Mouse (Mus musculus) liver, embryonic 11.5 days (tissue): ENCODE measurements around the gene Pxn. TPM values are rescaled to one million over a fixed set of nuclear protein-coding genes. Genes with fewer than 3 reads are reported as not detected.
"Not testable (repeated sequence)": the region's sequence is repeated elsewhere in the genome, so short reads cannot be mapped to it uniquely, and the experiment has no call there.

Experiments
- ATAC-seq: fragments of 200-750 bp; cut with Nextera tagmentation; replicated peaks from 2 replicates; pipeline ENCODE4 v1.8.0; 2017; ENCODE audit warnings: moderate number of reproducible peaks, mild to moderate bottlenecking, moderate TSS enrichment, moderate library complexity; ENCODE audit not compliant: low FRiP score
- DNase-seq: peaks from one replicate; pipeline ENCODE4 v3.0.0-alpha.2; 2017; ENCODE audit warnings: low spot score
- H3K27ac ChIP-seq: fragments of 300-500 bp; sonication (generic); 2 replicates; pipeline ENCODE4 v1.5.1; 2014; ENCODE audit warnings: mild to moderate bottlenecking, low read depth, low read length, control low read depth
- H3K27me3 ChIP-seq: fragments of 300-500 bp; sonication (generic); replicated peaks from 2 replicates; pipeline ENCODE4 v1.6.1; 2014; ENCODE audit warnings: low read length, mixed read lengths; ENCODE audit not compliant: control insufficient read depth, insufficient read depth
- H3K36me3 ChIP-seq: fragments of 300-500 bp; sonication (generic); 2 replicates; pipeline ENCODE4 v1.6.1; 2014; ENCODE audit warnings: mild to moderate bottlenecking, low read length, moderate library complexity, mixed read lengths; ENCODE audit not compliant: control insufficient read depth, insufficient read depth
- H3K4me1 ChIP-seq: fragments of 300-500 bp; sonication (generic); replicated peaks from 2 replicates; pipeline ENCODE4 v1.6.1; 2014; ENCODE audit warnings: low read length, mixed read lengths; ENCODE audit not compliant: control insufficient read depth, insufficient read depth
- H3K4me2 ChIP-seq: fragments of 300-500 bp; sonication (generic); 2 replicates; pipeline ENCODE4 v1.6.1; 2014; ENCODE audit warnings: mild to moderate bottlenecking, control low read depth, moderate library complexity
- H3K4me3 ChIP-seq: fragments of 300-500 bp; sonication (generic); 2 replicates; pipeline ENCODE4 v1.5.1; 2014; ENCODE audit warnings: low read depth, low read length, control low read depth
- H3K9ac ChIP-seq: fragments of 300-500 bp; sonication (generic); 2 replicates; pipeline ENCODE4 v1.6.1; 2014; ENCODE audit warnings: low read depth, low read length, control low read depth
- H3K9me3 ChIP-seq: fragments of 300-500 bp; sonication (generic); 2 replicates; pipeline ENCODE4 v1.6.1; 2016; ENCODE audit warnings: low read length, inconsistent platforms, mixed read lengths; ENCODE audit not compliant: control insufficient read depth
- WGBS: fragments of 180-500 bp; shearing (Covaris S2); extraction: QIAGEN DNeasy Blood & Tissue Kit; methylation state at CpG from one replicate; pipeline ENCODE4 v1.1.7; 2014; 5-methylcytosine and 5-hydroxymethylcytosine counted together
- polyA plus RNA-seq: library from polyadenylated mRNA; unstranded; fragments of >200 nt; fragmentation: Nextera tagmentation; extraction: Ambion mirVana; gene quantifications from 2 replicates; pipeline ENCODE4 v1.2.1, GENCODE M21; 2014

Gene Pxn
- polyA plus RNA-seq, 1 experiment from 2014 or later: 12.4 TPM

GRCm38 (mm10) chr5:115577686-115578085 lies 71.2 kb downstream of the Pxn start:
- ATAC-seq, H3K9ac ChIP-seq, H3K4me1 ChIP-seq, H3K9me3 ChIP-seq, H3K27me3 ChIP-seq, DNase-seq, H3K4me2 ChIP-seq, H3K27ac ChIP-seq, H3K4me3 ChIP-seq: not testable (repeated sequence)
- peaks cover 87% of the 10 kb centered on the region for H3K36me3 ChIP-seq
- WGBS: 94% methylated on average over 4 of the region's 4 CpGs

DNA sequence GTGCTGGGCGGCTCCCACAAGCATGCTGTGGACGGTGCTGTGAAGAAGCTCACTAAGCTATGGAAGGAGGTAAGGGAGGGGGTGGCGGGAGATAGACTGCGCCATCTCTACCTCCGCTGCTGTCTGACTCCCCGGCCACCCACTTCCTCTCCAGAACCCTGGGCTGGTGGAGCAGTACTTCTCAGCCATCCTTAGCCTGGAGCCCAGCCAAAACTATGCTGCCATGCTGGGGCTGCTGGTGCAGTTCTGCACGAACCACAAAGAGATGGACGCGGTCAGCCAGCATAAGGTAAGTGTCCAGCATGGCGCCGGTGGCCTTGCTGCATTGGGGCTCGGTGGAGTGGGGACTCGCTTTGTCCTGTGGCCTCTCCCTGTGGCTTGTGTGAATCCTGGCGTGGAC lies 72.4 kb downstream of the Pxn start:
- Histone ChIP-seq H3K27me3 (no peaks in the 10 kb centered on the region), H3K4me1 (0 out of 2 replicates have a peak, but pooled peaks cover 2% of the 10 kb centered on the region), H3K9ac (no peak overlapping the region), H3K4me2 (no peak overlapping the region), H3K36me3 (peaks cover 92% of the 10 kb centered on the region), H3K9me3 (peaks cover 11% of the 10 kb centered on the region), H3K4me3 (no peak overlapping the region), H3K27ac (no peak overlapping the region)
- 92% methylated on average over 14 of the region's 14 CpGs for WGBS
- no peak for DNase-seq
- ATAC-seq: no peak

DNA sequence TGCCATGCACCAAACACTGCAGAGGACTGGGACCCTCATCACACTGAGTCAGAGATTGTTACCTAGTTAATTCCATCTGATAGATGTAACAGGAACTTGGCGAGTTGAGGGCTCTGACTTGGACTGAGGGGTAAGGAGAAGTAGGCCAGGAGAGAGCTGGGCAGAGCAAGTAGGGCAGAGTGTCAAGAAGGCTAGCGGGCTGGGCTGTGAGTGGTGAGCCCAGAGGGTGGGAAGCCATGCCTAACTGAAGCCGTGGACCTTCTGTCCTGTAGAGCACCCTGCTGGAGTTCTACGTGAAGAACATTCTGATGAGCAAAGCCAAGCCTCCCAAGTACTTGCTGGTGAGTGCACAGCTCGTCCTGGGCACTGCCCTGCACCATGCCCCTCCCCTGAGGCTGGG lies 72.9 kb downstream of the Pxn start:
- no peak for ATAC-seq

DNA sequence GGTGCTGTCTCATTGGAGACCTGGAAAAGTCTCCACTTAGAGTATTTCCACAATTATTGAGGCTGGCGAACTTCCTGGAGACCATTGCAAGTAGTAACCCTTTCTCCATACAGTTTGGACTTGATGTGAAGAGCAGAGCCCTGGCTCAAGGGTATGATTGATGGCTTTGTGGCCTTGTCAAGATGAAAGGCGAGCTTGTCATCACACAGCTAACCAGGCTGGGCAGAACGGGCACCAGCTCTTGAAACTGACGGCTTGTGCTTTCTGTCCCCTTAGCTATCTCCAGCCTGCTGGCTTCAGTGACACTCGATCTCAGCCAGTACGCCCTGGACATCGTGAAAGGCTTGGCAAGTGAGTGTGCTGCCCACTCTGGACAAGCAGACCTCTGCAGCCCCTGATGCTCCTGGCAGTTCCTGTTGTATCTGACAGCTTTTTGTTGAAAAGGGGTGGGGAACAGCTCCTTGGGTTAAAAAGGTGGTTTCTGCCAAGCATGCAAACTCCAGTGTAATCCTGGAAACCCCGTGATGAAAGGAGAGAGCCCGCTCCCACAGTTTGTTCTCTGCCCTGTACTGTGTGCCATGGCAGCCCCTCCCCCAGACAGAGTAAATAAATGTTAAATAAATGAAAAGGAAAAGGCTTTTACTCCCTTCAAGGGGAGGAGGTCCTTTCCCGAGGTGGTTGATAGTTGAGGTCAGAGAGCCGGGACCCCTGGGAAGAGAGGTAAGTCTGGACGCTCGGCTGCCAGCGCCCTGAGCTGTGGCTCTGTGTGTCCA lies 73.9 kb downstream of the Pxn start:
- no peak overlapping the region for H3K9ac ChIP-seq
- DNase-seq (no peak), ATAC-seq (no peak)
- peaks cover 92% of the 10 kb centered on the region for H3K36me3 ChIP-seq
- H3K4me1 ChIP-seq: no peaks in the 10 kb centered on the region
- no peaks in the 10 kb centered on the region for H3K27me3 ChIP-seq
- peaks cover 11% of the 10 kb centered on the region for H3K9me3 ChIP-seq
- H3K4me2 ChIP-seq: no peak overlapping the region
- no peak overlapping the region for H3K4me3 ChIP-seq
- no peak overlapping the region for H3K27ac ChIP-seq
- 86% methylated on average over 14 of the region's 14 CpGs for WGBS

More for the DNA sequence above, 72.9 kb downstream of the Pxn start:
- H3K9ac ChIP-seq: no peak overlapping the region
- H3K27me3 ChIP-seq: no peaks in the 10 kb centered on the region
- no peak overlapping the region for H3K4me2 ChIP-seq
- no peak overlapping the region for H3K27ac ChIP-seq
- no peak overlapping the region for H3K4me3 ChIP-seq
- peaks cover 11% of the 10 kb centered on the region for H3K9me3 ChIP-seq
- no peaks in the 10 kb centered on the region for H3K4me1 ChIP-seq
- peaks cover 92% of the 10 kb centered on the region for H3K36me3 ChIP-seq
- WGBS: 90% methylated on average over 5 of the region's 5 CpGs
- no peak for DNase-seq

GRCm38 (mm10) chr5:115581662-115582061 lies 75.2 kb downstream of the Pxn start:
- 91% methylated on average over 9 of the region's 9 CpGs for WGBS
- no peak overlapping the region for H3K9ac ChIP-seq
- ATAC-seq: no peak

DNA sequence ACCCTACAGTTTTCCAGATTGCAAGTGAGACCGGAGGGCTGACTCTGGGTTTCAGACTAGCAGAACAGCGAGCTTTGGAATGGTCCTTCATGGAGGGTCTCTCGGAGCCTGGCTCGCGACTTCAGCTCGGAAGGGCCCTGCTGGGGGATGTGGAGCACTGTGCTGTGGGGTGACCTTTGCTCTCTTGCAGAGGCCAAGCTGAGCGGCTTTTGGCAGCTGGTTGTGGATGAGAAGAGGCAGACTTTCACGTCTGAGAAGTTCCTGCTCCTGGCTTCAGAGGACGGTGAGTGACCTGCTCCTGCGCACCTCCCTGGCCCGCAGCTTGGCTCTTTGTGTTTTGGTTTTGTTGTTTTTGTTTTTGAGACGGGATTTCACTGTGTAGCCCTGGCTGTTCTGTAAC lies 79.1 kb downstream of the Pxn start:
- H3K4me2 ChIP-seq: no peak overlapping the region
- H3K4me3 ChIP-seq: no peak overlapping the region
- H3K9ac ChIP-seq: no peak overlapping the region
- H3K4me1 ChIP-seq: no peaks in the 10 kb centered on the region
- H3K27ac ChIP-seq: no peak overlapping the region
- ATAC-seq (no peak), DNase-seq (no peak)
- H3K27me3 ChIP-seq: no peaks in the 10 kb centered on the region
- peaks cover 82% of the 10 kb centered on the region for H3K36me3 ChIP-seq
- H3K9me3 ChIP-seq: peaks cover 11% of the 10 kb centered on the region
- 81% methylated on average over 12 of the region's 12 CpGs for WGBS

More at GRCm38 (mm10) chr5:115581662-115582061, 75.2 kb downstream of the Pxn start:
- no peak overlapping the region for H3K4me3 ChIP-seq
- H3K36me3 ChIP-seq: peaks cover 88% of the 10 kb centered on the region
- no peaks in the 10 kb centered on the region for H3K4me1 ChIP-seq
- no peaks in the 10 kb centered on the region for H3K27me3 ChIP-seq
- DNase-seq: no peak
- H3K27ac ChIP-seq: no peak overlapping the region
- no peak overlapping the region for H3K4me2 ChIP-seq
- peaks cover 11% of the 10 kb centered on the region for H3K9me3 ChIP-seq

GRCm38 (mm10) chr5:115586166-115586565 lies 79.7 kb downstream of the Pxn start:
- ATAC-seq: no peak
- H3K9me3 ChIP-seq: peaks cover 11% of the 10 kb centered on the region
- H3K4me1 ChIP-seq: no peaks in the 10 kb centered on the region
- no peak overlapping the region for H3K4me3 ChIP-seq
- H3K9ac ChIP-seq: no peak overlapping the region
- no peak for DNase-seq
- H3K27me3 ChIP-seq: no peaks in the 10 kb centered on the region
- WGBS: 93% methylated on average over 15 of the region's 15 CpGs
- H3K4me2 ChIP-seq: no peak overlapping the region
- no peak overlapping the region for H3K27ac ChIP-seq
- peaks cover 78% of the 10 kb centered on the region for H3K36me3 ChIP-seq

DNA sequence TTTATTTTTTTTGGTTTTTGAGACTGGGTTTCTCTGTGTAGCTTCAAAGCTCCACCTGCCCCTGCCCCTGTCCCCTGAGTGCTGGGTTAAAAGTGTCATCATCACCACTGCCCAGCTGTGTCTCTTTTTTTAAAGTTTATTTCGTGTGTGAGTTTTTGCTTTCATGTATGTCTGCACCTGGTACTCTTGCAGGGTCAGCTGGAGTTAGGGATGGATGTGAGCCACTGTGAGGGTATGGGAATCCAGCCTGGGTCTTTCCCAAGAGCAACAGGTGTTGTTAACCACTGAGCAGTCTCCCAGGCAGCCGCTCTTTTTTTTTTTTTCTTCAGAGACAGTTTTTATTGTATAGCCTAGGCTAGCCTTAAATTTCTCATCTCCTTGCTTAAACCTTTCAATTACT lies 80.3 kb downstream of the Pxn start:
- Histone ChIP-seq H3K9ac (no peak overlapping the region), H3K4me2 (no peak overlapping the region), H3K27me3 (no peaks in the 10 kb centered on the region), H3K4me3 (no peak overlapping the region), H3K4me1 (no peaks in the 10 kb centered on the region), H3K9me3 (peaks cover 11% of the 10 kb centered on the region), H3K27ac (no peak overlapping the region), H3K36me3 (peaks cover 74% of the 10 kb centered on the region)
- no peak for ATAC-seq
- DNase-seq: no peak
- WGBS: 92% methylated on average over 2 of the region's 2 CpGs

- ATAC-seq (no peak), DNase-seq (no peak)
- peaks cover 65% of the 10 kb centered on the region for H3K36me3 ChIP-seq
- H3K27me3 ChIP-seq: no peaks in the 10 kb centered on the region
- H3K4me2 ChIP-seq: no peak overlapping the region
- no peaks in the 10 kb centered on the region for H3K9me3 ChIP-seq
- H3K27ac ChIP-seq: no peak overlapping the region
- 70% methylated on average over 11 of the region's 11 CpGs for WGBS
- H3K9ac ChIP-seq: no peak overlapping the region
- H3K4me3 ChIP-seq: no peak overlapping the region
- H3K4me1 ChIP-seq: no peaks in the 10 kb centered on the region
These were observed 84.6 kb downstream of the Pxn start for GRCm38 (mm10) chr5:115591028-115591427.
